Mouse (Mus musculus) testis, adult 2 months (tissue): ENCODE results near the gene 1700029H14Rik. TPM values are rescaled to one million over a fixed set of nuclear protein-coding genes. Genes with fewer than 3 reads are reported as not detected.

Experiments used
- H3K27ac ChIP-seq: fragments of 200-500 bp; 2 replicates; pipeline ENCODE4 v1.5.1; 2012; ENCODE audit warnings: low read depth, low read length; ENCODE audit not compliant: control insufficient read depth, insufficient read depth
- H3K27me3 ChIP-seq: fragments of 200-500 bp; 2 replicates; pipeline ENCODE4 v1.6.1; 2012; ENCODE audit warnings: mild to moderate bottlenecking, low read length, moderate library complexity; ENCODE audit not compliant: control insufficient read depth, insufficient read depth
- H3K36me3 ChIP-seq: fragments of 200-500 bp; 2 replicates; pipeline ENCODE4 v1.6.1; 2012; ENCODE audit warnings: mild to moderate bottlenecking, low read length; ENCODE audit not compliant: control insufficient read depth, insufficient read depth
- H3K4me1 ChIP-seq: fragments of 200-500 bp; 2 replicates; pipeline ENCODE4 v1.6.1; 2012; ENCODE audit warnings: low read length; ENCODE audit not compliant: control insufficient read depth, insufficient read depth
- H3K4me3 ChIP-seq: fragments of 200-500 bp; 2 replicates; pipeline ENCODE4 v1.5.1; 2012; ENCODE audit warnings: low read depth, mild to moderate bottlenecking, low read length, moderate library complexity, mixed read lengths; ENCODE audit not compliant: control insufficient read depth
- CTCF ChIP-seq: fragments of 200-500 bp; IDR thresholded peaks from 2 replicates; pipeline ENCODE4 v1.5.1; 2012; ENCODE audit warnings: low read depth, mild to moderate bottlenecking, inconsistent platforms, low read length, moderate library complexity; ENCODE audit not compliant: control insufficient read depth, insufficient read depth, insufficient replicate concordance
- POLR2A ChIP-seq: fragments of 200-500 bp; IDR thresholded peaks from 2 replicates; pipeline ENCODE4 v1.6.1; 2012; ENCODE audit warnings: low read depth, mild to moderate bottlenecking, inconsistent platforms, low read length, moderate library complexity; ENCODE audit not compliant: control insufficient read depth
- polyA plus RNA-seq: library from polyadenylated mRNA; depleted of rRNA; stranded (reverse); fragments of >200 nt; gene quantifications from 2 replicates; pipeline ENCODE4 v1.2.3, GENCODE M21; 2012

The 1700029H14Rik gene
- polyA plus RNA-seq, 1 experiment: 536 TPM

DNA sequence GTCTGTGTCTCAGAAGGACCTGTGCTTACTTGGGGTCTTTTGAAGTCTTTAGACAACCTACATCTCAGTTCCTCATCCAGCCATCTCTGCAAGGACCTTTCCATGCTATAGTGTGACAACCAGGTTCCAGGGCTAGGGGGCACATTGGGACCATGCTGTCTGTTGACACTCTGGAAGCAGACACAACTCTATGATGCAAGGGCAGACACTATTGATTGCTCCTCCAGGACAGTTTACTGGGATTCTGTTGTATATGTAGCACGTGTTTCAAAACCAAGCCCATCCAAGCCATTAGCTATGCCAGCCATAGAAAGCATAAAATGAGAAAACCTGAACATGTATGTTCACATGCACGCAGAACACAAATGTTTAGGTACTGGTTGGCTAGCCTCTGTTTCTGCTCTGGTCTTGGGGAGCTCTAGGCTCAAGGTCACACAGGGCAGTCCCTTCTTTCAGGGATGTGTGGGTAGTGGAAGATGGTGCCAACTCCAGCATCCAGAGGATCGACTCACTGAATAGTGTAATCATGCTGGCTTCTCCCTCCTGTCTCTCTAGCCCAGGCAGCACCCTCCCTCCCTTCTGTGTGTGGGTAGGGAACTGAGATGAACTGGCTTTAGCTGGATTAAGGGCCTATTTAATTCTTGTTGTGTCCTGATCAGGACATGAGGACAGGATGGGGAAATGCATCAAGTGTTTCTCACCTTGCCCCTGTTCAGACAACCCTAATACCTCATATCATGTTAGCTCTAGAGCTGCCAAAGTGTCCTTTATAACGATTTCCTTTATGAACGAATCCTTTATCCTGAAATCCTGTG, 48.5 kb downstream of the 1700029H14Rik start:
- Histone ChIP-seq H3K27ac (no peak overlapping the region), H3K4me3 (no peak overlapping the region), H3K27me3 (no peaks in the 10 kb centered on the region), H3K36me3 (no peaks in the 10 kb centered on the region), H3K4me1 (no peaks in the 10 kb centered on the region)
- TF ChIP-seq POLR2A: no peak
- TF ChIP-seq CTCF: no peak

DNA sequence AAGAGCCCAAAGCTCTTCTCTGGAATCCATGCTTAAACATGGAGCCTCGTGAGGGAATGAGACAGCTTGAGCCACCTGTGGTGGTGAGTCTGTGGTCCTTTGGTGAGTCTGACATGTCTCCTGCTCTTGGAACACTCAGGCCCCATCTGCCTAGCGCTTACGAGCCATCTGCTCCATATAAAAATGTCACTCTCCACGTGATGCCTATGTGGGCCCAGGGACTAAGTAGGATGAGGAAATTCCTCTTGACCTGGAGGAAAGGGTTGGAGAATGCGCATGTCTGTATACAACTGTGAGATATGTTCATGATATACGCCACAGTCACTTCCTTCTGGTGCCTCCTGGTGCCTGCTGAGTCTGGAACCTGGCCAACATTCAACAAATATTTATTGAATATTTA, 49.6 kb downstream of the 1700029H14Rik start:
- H3K36me3 ChIP-seq: no peaks in the 10 kb centered on the region
- no peak overlapping the region for H3K27ac ChIP-seq
- H3K4me1 ChIP-seq: no peaks in the 10 kb centered on the region
- H3K27me3 ChIP-seq: no peaks in the 10 kb centered on the region
- no peak overlapping the region for H3K4me3 ChIP-seq
- no peak for TF ChIP-seq CTCF
- TF ChIP-seq POLR2A: no peak

GRCm38 (mm10) chr8:13512016-13512415, 50.2 kb downstream of the 1700029H14Rik start:
- Histone ChIP-seq H3K4me1 (no peaks in the 10 kb centered on the region), H3K27me3 (no peaks in the 10 kb centered on the region), H3K36me3 (no peaks in the 10 kb centered on the region), H3K27ac (no peak overlapping the region), H3K4me3 (no peak overlapping the region)
- no peak for TF ChIP-seq POLR2A
- no peak for TF ChIP-seq CTCF

- Histone ChIP-seq H3K27me3 (no peaks in the 10 kb centered on the region), H3K4me1 (no peaks in the 10 kb centered on the region), H3K4me3 (no peak overlapping the region), H3K36me3 (no peaks in the 10 kb centered on the region), H3K27ac (no peak overlapping the region)
- no peak for TF ChIP-seq CTCF
- TF ChIP-seq POLR2A: no peak
Measured at GRCm38 (mm10) chr8:13507284-13507937, 54.9 kb downstream of the 1700029H14Rik start.

DNA sequence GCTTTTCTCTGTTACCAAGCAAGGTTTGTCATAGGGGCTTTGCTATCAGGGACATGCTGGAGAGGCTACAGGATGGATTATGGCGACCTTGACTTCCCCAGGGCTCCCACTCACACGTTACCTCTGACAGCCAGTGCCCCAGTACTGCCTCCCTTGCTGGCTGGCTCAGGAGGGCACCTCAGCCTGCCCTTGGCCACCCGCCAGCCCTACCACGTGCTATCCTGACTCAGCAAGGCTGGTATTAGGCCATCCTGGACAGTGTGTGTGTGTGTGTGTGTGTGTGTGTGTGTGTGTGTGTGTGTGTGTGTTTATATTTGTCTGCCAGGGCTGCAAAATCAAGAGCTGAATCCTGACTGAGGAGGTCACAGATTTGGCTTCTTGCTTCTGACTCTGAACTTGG, 55.4 kb downstream of the 1700029H14Rik start:
- no peaks in the 10 kb centered on the region for H3K27me3 ChIP-seq
- TF ChIP-seq CTCF (no peak), POLR2A (no peak)
- no peak overlapping the region for H3K4me3 ChIP-seq
- no peaks in the 10 kb centered on the region for H3K4me1 ChIP-seq
- no peaks in the 10 kb centered on the region for H3K36me3 ChIP-seq
- no peak overlapping the region for H3K27ac ChIP-seq

DNA sequence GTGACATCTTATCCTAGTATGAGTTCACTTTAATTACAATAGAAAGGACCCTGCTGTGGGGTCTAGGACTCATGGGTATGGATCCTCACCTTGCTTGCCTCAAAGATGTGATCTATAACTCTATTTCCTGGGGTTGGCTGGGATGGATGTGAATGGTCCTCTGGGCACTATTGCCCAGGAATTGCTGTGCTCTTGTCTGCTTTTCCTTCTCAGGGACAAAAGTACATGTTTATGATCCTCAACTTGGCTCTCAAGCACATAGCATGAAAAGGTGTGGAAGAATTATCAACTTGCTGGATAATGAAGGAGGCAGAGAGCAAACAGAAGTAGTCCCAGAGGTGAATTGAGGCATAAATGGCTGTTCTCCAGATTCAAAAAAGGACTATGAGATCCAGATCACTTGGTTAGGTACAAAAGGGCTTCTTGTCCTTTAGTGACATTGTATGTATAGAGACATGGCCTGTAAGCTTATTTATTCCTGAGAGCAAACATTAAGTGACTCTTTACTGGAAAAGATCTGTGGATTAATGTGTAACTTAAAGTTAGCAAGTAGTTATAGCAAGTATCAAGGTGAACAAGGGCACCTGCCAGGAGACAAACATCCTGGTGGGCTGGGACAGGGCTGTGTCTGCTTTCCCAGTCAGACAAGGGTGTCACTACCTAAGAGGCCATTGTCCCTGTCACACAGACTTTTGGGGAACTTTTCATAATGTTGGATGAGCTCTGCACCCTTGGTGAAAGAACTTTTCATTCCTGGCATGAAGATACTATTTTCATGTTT, 57.2 kb downstream of the 1700029H14Rik start:
- no peak for TF ChIP-seq POLR2A
- no peak for TF ChIP-seq CTCF
- Histone ChIP-seq H3K27me3 (no peaks in the 10 kb centered on the region), H3K27ac (no peak overlapping the region), H3K4me3 (no peak overlapping the region), H3K4me1 (no peaks in the 10 kb centered on the region), H3K36me3 (no peaks in the 10 kb centered on the region)
